Mouse (Mus musculus): ENCODE results near the gene Gm9495. TPM values are rescaled to one million over a fixed set of nuclear protein-coding genes. Genes with fewer than 3 reads are reported as not detected.
"Not testable (repeated sequence)": the region's sequence is repeated elsewhere in the genome, so short reads cannot be mapped to it uniquely, and the experiment has no call there.

The Gm9495 gene
- not detected in 2 replicates for polyA plus RNA-seq (2012; ENCODE audit: insufficient read depth, insufficient read length, low replicate concordance, missing spikeins)

DNA sequence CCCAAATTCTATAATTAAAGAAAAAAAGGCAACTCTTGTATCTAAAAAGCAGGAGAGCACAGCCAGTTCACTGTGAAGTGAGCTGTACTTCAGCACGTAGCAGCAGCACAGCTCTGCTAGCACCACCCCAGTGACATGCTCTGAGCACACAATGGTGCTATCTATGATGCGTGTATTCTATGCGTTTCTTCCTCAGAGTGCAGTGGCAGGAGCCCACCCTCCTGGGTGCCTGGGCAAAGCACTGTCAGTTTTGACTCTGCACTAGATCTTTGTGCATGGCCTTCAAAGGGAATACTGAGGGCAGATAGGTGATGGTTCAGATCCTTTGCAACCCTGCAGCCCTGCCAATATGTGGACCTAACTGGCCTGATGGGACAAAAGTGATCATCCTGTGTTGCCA, at the start of gene Gm9495:
Gm9495 (minus strand) TSS at position 101 of the 400 bp plus-strand sequence.
- not testable (repeated sequence) for H3K4me3 ChIP-seq (ENCODE audit: insufficient read depth, low read depth, low read length); H3K4me1 ChIP-seq (ENCODE audit: control insufficient read depth, insufficient read depth, low read length); H3K27ac ChIP-seq (ENCODE audit: insufficient read depth, low read depth, low read length)
- WGBS = 94% methylated on average over 2 of the region's 3 CpGs

DNA sequence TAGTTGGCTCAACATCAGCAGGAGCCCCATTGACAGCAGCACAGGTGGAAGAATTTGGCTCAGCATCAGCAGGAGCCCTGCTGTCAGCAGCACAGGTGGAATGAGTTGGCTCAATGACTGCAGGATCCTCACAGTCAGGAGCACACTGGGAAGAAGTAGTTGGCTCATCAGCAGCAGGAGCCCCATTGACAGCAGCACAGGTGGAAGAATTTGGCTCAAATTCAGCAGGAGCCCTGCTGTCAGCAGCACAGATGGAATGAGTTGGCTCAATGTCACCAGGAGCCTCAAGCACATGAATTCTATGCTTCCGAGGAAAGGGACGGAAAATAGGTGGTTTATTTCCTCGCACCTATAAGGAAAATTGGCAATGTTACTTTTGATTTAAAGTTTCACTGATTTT, 21.6 kb upstream of the Gm9495 start:
- H3K4me1 ChIP-seq (ENCODE audit: control insufficient read depth, insufficient read depth, low read length); H3K4me3 ChIP-seq (ENCODE audit: insufficient read depth, low read depth, low read length); H3K27ac ChIP-seq (ENCODE audit: insufficient read depth, low read depth, low read length): not testable (repeated sequence)
- 80% methylated on average over 3 of the region's 3 CpGs for WGBS

DNA sequence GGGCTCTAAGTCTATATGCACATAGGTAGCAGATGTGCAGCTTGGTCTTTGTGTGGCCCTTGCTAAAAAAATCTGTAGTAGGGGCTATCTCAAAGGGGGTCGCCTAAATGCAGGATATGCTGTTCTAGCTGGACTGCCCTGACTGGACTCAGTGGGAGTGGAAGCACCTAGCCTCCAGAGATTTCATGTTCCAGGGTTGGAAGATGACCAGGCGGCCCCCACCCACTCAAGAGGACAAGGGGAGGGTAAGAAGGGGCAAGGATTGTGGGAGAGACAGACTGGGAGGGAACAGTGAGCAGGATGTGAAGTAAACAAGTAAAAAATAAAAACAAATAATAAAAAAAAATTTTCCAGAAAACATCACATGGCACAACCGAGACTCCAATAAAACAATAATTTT, 33.3 kb downstream of the Gm9495 start:
- H3K27ac ChIP-seq (ENCODE audit: insufficient read depth, low read depth, low read length); H3K4me1 ChIP-seq (ENCODE audit: control insufficient read depth, insufficient read depth, low read length); H3K4me3 ChIP-seq (ENCODE audit: insufficient read depth, low read depth, low read length): not testable (repeated sequence)
- 81% methylated on average over 3 of the region's 3 CpGs for WGBS

DNA sequence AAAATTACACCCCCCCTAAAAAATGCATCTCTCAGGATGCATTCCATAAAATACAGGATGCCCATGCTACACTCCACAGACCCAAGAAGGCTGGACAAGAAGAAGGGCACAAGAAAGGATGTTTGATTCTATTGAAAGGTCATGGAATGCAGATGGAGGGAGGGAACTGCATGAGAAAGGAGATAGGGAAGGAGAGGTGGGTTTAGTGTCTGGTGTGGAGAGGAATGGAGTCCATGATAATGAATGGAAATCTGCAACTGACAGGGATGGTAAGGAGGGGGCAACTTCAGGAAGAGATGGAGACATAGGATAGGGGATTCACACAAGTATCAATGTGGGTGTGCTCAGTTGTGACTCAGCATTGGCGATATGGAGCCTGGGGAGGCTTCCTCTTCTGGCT, 39.0 kb downstream of the Gm9495 start:
- WGBS = 65% methylated on average over 1 of the region's 1 CpGs
- no peak overlapping the region for H3K4me3 ChIP-seq (ENCODE audit: insufficient read depth, low read depth, low read length)
- no peak overlapping the region for H3K27ac ChIP-seq (ENCODE audit: insufficient read depth, low read depth, low read length)
- TF ChIP-seq POLR2A (IDR thresholded peaks at IDR 0.05; ENCODE audit: insufficient read depth, low read depth, low read length) (no peak), CTCF (IDR thresholded peaks at IDR 0.05; ENCODE audit: insufficient read depth, low read depth, low read length) (no peak)
- H3K4me1 ChIP-seq (ENCODE audit: control insufficient read depth, insufficient read depth, low read length) = no peaks in the 10 kb centered on the region

DNA sequence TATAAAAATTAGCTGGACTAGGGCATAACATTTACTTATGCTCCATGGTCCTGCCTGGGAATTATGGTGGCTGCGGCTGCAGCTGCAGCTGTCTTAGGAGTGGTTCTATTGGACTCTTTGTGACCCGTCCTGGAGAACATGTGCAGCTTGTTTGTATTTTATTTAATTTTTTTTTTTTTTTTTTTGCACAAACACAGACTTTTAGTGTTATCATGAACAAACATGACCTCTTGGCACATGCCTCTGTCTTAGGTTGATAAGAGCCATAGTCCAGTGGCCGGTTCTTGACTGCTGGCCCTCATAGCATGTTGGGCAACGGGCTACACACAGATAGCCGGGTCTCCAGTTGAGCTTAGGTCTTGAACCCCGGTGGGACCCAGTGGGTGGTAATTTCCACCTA, 48.6 kb downstream of the Gm9495 start:
- no peak overlapping the region for H3K4me3 ChIP-seq (ENCODE audit: insufficient read depth, low read depth, low read length)
- H3K4me1 ChIP-seq (ENCODE audit: control insufficient read depth, insufficient read depth, low read length) = no peaks in the 10 kb centered on the region
- no peak overlapping the region for H3K27ac ChIP-seq (ENCODE audit: insufficient read depth, low read depth, low read length)
- 92% methylated on average over 6 of the region's 6 CpGs for WGBS
- no peak for TF ChIP-seq CTCF (IDR thresholded peaks at IDR 0.05; ENCODE audit: insufficient read depth, low read depth, low read length)
- no peak for TF ChIP-seq POLR2A (IDR thresholded peaks at IDR 0.05; ENCODE audit: insufficient read depth, low read depth, low read length)

DNA sequence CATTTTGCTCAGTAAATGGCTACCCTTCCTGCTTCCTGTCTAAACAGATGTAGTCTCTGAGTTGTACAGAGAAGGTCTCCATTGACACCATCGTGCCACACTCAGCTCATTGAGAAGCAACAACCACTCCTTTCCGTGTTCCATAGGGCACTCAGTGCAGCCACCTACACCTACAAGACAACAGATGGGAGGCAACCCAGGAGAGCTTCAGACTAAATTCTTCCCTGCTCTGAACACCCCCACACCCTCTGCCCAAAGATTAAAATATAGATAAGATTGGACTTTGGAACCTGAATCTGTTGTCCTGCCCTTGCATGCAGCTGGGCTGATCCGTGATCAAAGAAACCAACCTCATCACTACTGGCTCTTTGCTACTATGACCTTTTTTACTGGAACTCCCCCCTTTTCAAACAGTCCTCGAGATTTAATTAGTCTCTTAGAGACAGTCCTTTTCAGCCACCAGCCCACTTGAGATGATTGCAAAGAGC, 53.4 kb downstream of the Gm9495 start:
- H3K27ac ChIP-seq (ENCODE audit: insufficient read depth, low read depth, low read length) = no peak overlapping the region
- no peak for TF ChIP-seq CTCF (IDR thresholded peaks at IDR 0.05; ENCODE audit: insufficient read depth, low read depth, low read length)
- no peak for TF ChIP-seq POLR2A (IDR thresholded peaks at IDR 0.05; ENCODE audit: insufficient read depth, low read depth, low read length)
- WGBS = 71% methylated on average over 4 of the region's 4 CpGs
- H3K4me1 ChIP-seq (ENCODE audit: control insufficient read depth, insufficient read depth, low read length) = peaks cover 7% of the 10 kb centered on the region; the same call in 1 of the 2 replicates
- peak overlapping the region; percentile 37; the same call in 1 of the 2 replicates for H3K4me3 ChIP-seq (ENCODE audit: insufficient read depth, low read depth, low read length)

DNA sequence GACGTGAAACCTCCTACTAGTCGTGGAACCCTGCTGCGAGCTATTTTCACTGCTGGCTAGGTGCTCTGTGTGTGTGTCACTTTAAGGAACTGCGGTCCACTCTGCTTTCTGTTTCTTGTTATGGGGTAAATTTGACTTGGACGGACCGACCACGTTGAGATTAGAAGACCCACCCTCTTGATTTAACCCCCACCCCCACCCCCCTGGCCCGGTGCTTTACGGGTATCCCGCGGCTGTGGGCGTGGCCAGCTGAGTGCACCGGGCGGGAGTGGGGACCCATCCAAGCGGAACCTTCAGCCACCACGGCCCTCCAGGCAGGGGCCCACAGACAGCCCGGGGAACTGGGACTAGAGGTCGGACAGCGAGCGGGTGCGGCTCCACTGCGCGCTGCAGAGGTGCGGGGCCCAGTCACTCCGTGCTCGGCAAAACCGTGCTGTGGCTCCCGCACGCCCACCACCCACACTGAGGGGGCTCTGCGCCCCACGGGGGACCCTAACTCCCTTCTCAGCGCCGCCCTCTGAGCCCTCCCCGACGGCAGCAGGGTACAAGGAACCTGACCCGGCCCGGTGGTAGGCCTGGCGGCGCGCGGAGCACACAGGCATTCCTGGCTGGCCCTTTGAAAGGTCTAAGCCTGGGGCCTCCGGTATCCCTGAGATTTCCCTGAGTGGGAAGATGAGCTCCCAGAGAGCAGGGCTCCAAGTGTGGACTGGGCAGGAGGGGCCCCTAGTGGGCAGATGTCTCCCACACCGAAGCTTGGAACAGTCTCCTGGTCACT, 54.0 kb downstream of the Gm9495 start:
- H3K27ac ChIP-seq (ENCODE audit: insufficient read depth, low read depth, low read length) = no peak overlapping the region
- peak overlapping the region; percentile 37 for H3K4me3 ChIP-seq (ENCODE audit: insufficient read depth, low read depth, low read length)
- 19% methylated on average over 43 of the region's 43 CpGs for WGBS
- H3K4me1 ChIP-seq (ENCODE audit: control insufficient read depth, insufficient read depth, low read length) = peaks cover 7% of the 10 kb centered on the region; the same call in 1 of the 2 replicates
- TF ChIP-seq CTCF (IDR thresholded peaks at IDR 0.05; ENCODE audit: insufficient read depth, low read depth, low read length) (no peak), POLR2A (IDR thresholded peaks at IDR 0.05; ENCODE audit: insufficient read depth, low read depth, low read length) (no peak)

DNA sequence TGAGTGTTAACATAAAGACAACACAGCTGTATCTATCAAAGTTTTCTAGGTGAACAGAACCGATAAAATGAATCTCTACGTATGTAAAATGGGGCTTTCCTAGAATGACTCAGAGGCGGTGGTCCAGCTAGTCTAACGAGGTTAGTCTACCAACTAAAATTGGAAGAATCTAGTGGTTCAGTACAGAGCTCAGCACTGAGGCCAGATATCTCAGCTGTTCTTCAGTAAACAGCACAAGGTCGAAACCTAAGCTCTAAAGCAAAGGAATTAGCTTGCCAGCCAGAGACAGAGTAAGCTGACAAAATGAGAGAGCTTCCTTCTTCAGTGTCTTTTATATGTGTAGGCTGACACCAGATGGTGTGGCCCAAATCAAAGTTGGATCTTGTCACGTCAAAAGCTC, 57.2 kb downstream of the Gm9495 start:
- TF ChIP-seq CTCF (IDR thresholded peaks at IDR 0.05; ENCODE audit: insufficient read depth, low read depth, low read length) = no peak
- no peak for TF ChIP-seq POLR2A (IDR thresholded peaks at IDR 0.05; ENCODE audit: insufficient read depth, low read depth, low read length)
- Histone ChIP-seq H3K4me1 (ENCODE audit: control insufficient read depth, insufficient read depth, low read length) (peaks cover 7% of the 10 kb centered on the region; the same call in 1 of the 2 replicates), H3K27ac (ENCODE audit: insufficient read depth, low read depth, low read length) (no peak overlapping the region), H3K4me3 (ENCODE audit: insufficient read depth, low read depth, low read length) (no peak overlapping the region)
- WGBS = 62% methylated on average over 6 of the region's 6 CpGs

DNA sequence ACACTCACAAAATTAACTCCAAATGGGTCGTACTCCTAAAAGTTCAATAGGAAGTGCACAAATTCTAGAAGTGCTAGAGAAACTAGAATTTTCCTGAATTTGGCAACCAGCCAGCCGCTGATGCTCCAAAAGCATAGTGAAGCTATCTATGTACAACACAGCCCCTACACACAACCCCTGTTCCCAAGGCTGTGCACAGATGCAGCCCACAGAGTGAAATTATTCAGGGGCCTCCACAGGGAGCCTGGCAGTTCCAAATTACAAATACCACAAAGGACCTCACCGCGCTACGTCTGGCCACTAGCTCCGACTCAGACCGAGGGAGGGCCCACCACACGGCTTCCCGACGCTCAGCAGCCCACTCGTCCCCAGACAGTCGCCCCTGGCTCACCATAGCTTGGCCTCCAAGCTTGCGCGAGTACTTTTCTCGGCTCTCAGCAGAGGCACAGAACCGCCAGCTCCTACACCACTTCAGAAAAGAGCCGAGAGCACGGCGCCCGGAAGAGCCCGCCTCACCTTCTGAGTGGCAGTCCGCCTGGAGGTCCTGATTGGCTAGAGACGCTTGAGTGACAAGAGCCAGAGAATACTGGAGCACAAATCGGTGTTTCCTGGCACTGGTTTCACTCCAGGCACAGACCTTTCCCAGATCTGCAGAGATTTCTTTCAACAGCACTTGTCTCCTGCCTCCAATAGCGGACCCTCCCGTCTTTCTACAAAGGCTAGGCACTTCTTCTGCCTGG, 58.1 kb downstream of the Gm9495 start:
- WGBS = under 1% methylated on average over 26 of the region's 26 CpGs

More for the DNA sequence above, 58.1 kb downstream of the Gm9495 start:
- peak overlapping the region; percentile 91 for H3K27ac ChIP-seq (ENCODE audit: insufficient read depth, low read depth, low read length)
- H3K4me1 ChIP-seq (ENCODE audit: control insufficient read depth, insufficient read depth, low read length) = peaks cover 7% of the 10 kb centered on the region; the same call in 1 of the 2 replicates
- peak overlapping the region; percentile 88 for H3K4me3 ChIP-seq (ENCODE audit: insufficient read depth, low read depth, low read length)
- TF ChIP-seq POLR2A (IDR thresholded peaks at IDR 0.05; ENCODE audit: insufficient read depth, low read depth, low read length) = peak; percentile 57
- no peak for TF ChIP-seq CTCF (IDR thresholded peaks at IDR 0.05; ENCODE audit: insufficient read depth, low read depth, low read length)

Data from olfactory bulb, adult 2 months (tissue).